Mouse (Mus musculus): ENCODE data around the gene Gm45716.

Gene Gm45716

GRCm38 (mm10) chr11:90187441-90187840 lies at the start of gene Gm45716:
TSS of gene Gm45716 (plus strand) at chr11:90187683.
- DNase-seq (ENCODE audit: low spot score in 2 of 2) = no peak

DNA sequence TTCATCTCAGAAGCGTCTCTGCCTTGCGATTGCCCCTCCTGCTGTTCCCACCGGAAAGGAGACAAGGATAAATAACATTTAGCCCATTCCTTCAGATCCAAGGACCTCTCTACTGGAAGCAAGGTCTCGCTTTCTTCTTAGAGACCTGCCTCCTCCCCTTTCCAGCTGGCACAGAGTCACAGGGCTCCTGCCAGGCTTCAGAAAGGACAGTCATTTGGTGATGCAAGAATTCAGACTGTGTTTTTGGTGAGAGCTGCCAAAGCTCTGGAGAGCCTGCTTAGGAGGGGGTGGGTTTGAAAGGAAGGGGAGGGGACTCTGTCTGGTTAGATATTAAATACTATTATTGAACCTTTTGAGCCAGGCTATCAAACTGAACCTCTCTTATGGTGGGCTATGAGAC lies 45.1 kb upstream of the Gm45716 start:
- DNase-seq (ENCODE audit: low spot score in 2 of 2) = no peak

DNA sequence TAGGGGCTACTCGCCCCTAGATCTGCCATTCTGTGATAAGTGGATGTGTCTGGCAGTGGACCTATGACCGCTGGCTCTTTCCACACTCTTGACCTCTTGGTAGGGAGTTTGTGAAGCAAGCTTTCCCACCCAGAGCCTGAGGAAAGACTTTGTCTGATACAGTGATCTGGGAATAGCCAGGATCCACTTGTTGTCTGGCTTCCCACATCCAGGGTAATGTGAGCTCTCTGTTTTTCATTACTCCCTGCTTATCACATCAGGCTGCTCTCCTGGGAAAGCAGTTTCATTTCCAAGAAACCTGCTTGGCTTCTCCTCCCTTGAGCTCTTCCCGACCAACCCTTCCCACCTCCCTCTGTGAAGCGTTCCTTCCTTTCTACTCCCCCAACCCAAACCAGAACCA lies 44.5 kb upstream of the Gm45716 start:
- DNase-seq (ENCODE audit: low spot score in 2 of 2) = no peak

- no peak for DNase-seq (ENCODE audit: low spot score in 2 of 2)
Observed at GRCm38 (mm10) chr11:90146086-90146860, 41.2 kb upstream of the Gm45716 start.

DNA sequence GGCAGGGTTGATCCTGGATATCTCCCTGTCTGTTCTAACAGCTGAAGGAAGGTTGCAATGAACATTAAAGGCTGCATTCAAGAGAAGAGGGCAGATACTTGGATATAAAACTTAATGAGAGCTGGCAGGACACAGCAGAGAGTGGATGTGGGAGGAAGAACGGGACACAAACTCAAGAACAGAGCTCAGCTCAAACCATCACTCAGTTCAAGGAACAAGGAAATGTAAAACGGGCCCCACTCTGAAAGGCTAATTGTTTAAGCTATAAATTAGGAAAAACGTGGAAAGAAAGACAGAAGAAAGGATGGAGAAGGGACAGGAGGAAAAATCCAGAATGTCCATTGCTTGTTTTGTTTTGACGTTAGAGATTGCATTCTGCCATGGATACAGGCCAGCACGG lies 32.4 kb upstream of the Gm45716 start:
- DNase-seq (ENCODE audit: low spot score in 2 of 2) = no peak

DNA sequence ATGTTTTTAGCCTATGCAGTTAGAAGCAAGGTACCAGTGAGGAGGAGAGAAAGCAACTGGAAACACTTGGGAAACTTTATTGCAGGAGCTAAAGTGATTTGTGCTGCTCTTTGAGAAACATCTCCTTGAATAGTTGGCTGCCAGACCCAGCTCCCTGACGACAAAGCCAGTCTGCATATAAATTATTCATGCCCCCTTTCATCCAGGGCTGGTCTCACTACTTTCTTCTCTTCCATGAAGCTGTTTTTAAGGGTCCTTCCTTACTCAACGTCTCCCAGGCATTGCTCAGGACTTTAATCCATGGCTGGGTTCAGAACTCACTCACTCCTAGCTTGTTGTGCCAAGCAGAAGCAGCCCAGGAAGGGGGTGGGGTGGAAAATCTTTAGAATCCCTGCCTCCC lies 32.0 kb upstream of the Gm45716 start:
- DNase-seq (ENCODE audit: low spot score in 2 of 2) = no peak

DNA sequence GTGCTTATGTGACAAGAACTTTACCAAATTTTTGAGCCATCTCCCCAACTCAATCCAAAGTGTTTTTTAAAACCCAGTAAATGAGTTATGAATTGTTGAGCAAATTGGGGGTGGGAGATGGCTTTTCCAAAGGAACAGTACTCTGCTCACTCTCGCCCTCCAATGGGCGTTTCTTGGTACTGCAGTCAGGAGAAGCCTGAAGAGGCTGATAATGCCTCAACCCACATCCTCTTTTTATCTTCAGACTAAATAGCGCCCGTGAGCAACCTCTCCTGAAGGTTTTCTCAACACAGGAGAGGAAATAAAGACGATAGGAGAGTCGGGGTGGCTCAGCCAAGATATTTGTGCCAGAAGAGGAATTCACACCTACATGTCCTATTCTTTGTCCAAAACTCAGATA lies 19.7 kb upstream of the Gm45716 start:
- DNase-seq (ENCODE audit: low spot score in 2 of 2) = no peak

GRCm38 (mm10) chr11:90168338-90169065 lies 19.0 kb upstream of the Gm45716 start:
- DNase-seq (ENCODE audit: low spot score in 2 of 2) = no peak

GRCm38 (mm10) chr11:90169200-90170013 lies 18.1 kb upstream of the Gm45716 start:
- DNase-seq (ENCODE audit: low spot score in 2 of 2) = no peak

- peak in 1 of 2 experiments; percentile 6 for DNase-seq (ENCODE audit: low spot score in 2 of 2)
Observed at GRCm38 (mm10) chr11:90170014-90170320, 17.5 kb upstream of the Gm45716 start.

DNA sequence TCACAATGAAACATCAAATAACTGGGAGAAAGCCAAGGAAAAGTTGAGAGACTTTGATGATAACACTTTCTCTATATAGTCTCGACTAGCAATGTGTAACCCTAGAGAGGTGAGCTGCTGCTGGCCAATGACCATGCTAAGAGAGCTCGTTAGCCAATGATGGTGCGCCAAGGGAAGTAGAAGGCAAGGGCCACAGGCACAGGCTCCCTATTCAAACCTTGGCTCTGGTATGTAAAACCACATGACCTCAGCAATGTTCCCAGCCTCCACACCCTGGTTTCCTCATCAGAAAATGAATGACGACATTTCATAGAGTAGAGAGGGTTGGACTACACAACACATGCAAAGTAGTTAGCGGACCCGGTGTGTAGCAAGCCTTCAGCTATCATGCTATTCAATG lies 15.2 kb upstream of the Gm45716 start:
- DNase-seq (ENCODE audit: low spot score in 2 of 2) = no peak

DNA sequence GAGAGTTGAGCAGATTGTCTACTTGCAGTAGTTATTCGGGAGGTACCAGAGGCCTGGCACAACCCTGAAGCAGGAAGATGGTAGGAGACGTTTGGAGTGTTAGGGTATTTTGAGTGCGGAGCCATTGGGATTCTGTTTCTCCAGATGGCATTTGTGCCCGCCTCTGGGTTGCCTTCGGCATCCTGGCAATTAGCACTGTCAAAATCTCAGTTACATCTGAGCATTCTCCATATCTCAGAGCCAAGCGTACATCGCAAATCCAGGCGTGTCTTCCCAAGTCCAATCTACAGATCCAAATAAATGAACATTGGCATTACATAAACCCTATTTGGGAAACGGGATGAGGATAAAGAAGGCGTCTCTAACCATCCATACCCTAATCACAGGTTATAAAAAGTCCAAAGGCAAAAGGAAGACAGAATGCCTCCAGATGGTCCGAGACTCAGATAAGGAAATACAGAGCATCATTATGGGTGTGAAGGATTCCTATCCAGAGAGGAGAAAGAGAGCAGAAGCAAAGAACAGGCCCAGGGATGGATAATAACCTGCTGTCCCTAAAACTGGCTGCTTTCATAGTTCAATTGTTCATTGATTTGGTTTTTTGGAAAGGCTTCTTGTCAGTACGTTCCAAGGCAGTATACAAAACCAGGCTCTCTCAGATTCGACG lies 11.7 kb upstream of the Gm45716 start:
- no peak for DNase-seq (ENCODE audit: low spot score in 2 of 2)

- no peak for DNase-seq (ENCODE audit: low spot score in 2 of 2)
Observed at GRCm38 (mm10) chr11:90177389-90177788, 10.1 kb upstream of the Gm45716 start.

DNA sequence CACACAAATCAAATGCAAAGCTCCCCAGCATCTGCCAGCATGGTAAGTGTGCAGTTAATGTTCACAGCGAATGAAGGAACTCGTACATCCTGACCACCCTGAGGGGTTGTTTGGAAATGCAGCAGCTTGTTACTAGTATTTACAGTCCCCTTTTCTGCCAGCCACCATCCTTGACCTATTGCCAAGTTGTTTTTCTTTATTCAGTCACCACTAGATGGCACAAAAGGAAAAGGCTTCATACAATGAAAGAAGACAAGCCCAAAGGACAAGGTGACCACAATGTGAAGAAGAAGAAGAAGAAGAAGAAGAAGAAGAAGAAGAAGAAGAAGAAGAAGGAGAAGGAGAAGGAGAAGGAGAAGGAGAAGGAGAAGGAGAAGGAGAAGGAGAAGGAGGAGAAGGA lies 4.1 kb upstream of the Gm45716 start:
- peak in 1 of 2 experiments; percentile 19 for DNase-seq (ENCODE audit: low spot score in 2 of 2)

DNA sequence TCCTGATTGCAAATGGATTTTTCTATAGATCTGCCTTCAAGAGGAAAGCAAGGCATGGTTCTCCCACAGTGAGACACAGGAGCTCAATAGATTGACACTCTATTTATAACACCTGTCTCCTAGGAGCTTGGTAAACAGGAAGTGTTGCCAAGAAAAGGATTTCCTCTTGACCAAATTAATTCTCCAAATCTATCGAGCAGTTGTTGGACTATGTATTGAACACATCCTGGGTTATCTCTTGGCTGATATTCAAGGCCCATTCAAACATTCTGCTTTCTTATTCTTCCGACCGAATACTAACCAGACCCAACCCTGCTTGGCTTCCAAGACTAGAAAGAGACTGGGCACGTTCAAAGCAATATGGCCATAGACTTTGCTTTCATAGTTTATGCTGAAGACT lies 2.7 kb upstream of the Gm45716 start:
- no peak for DNase-seq (ENCODE audit: low spot score in 2 of 2)

DNA sequence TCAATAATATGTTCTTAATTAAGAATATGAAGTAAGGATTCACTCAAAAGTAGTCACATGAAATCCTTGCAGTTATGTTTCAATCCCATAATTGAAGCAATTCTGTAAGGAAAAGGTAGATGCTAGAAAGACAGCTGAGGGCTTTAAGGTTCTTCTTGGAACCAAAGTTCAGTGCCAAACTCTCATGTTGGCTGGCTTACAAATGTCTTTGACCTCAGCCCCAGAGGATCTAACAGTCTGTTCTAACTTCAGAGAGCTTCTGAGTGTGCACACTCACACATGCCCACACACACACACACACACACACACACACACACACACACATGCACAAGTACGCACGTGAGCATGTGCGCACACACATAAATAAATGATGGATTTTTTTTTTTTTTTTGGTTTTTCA lies 2.7 kb downstream of the Gm45716 start:
- DNase-seq (ENCODE audit: low spot score in 2 of 2) = no peak

GRCm38 (mm10) chr11:90194946-90195345 lies 7.5 kb downstream of the Gm45716 start:
- no peak for DNase-seq (ENCODE audit: low spot score in 2 of 2)

GRCm38 (mm10) chr11:90195756-90196520 lies 8.5 kb downstream of the Gm45716 start:
- DNase-seq (ENCODE audit: low spot score in 2 of 2) = no peak

DNA sequence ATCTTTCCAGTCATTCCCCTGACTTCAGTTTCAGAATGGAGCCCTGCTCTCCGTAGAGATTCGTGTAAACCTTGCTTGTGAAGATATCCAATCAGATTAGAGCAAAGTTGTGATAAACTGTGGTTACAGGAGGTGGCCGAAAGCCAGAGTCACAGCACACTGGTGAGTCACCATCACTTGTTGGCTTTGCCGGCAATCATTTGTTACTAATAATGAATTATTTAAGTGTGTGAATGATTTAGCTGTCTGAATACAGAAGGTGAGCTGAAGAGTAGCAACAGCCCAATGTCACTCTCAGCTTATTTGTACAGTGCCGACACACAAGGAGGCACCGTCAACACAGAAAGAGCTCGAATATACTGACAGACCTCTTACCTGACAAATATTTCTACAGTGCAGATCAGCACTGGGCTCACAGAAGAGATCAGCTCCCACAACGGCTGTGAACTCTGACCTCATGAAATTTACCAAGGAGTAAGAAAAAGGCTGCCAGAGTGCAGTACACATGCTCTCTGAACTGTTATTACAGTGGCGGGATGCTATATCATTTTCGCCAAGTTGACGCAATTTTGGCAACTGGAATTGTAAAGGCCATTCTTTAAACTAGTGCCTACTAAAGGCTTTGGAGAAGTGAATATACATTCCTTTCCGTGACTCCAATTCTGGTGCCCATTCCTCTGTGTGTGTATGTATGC lies 9.2 kb downstream of the Gm45716 start:
- no peak for DNase-seq (ENCODE audit: low spot score in 2 of 2)

DNA sequence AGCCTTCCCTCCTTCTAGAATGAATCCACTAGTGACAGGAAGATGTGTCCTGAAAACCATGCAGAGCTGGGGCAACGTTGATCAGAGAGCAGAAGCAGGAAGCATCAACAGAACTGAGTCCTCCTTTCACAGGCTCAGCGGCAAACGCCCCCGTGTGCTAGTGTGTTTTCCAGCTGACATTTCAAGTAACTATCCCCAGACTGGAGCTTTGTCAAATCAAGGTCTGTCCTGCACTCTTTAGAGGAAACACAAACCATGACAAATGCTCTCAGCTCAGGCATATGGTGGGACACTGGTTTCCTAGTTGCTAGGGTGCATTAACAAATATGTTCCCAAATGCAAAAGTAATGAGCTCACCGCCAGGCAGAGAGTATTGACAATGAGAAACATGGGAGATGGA lies 10.6 kb downstream of the Gm45716 start:
- no peak for DNase-seq (ENCODE audit: low spot score in 2 of 2)

DNA sequence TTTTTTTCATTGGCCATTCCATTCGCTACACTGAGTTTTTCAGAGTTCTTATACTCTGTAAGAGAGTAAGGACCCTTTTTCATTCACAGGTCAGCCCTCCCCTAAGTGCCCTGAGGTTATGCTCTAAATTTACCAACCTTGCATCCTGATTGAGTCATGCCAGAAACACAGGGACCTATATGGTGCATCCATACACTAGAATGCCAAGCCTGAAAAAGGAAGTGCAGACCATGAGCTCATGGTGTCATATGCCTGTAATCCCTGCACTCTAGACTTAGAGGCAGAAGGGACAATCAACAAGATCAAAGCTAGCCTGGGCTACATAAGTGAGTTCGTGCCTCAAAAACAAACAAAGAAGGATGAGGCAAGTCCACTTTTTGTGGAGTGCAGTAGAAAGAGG lies 13.3 kb downstream of the Gm45716 start:
- DNase-seq (ENCODE audit: low spot score in 2 of 2) = no peak

Data from thymus, postnatal 10 days (tissue).